Mouse (Mus musculus): Measurements from ENCODE around the gene Prkrip1. TPM values are rescaled to one million over a fixed set of nuclear protein-coding genes. Genes with fewer than 3 reads are reported as not detected.
A peak's percentile ranks its signal among the peaks of the same experiment; 100 is the strongest.

Gene Prkrip1
- polyA plus RNA-seq, 1 experiment from 2014 or later = 85.0 TPM

- H3K27ac ChIP-seq (replicated peaks; ENCODE audit: low read depth, low read length) = no peak overlapping the region
- no peaks in the 10 kb centered on the region for H3K27me3 ChIP-seq (ENCODE audit: control insufficient read depth, insufficient read depth, low read length)
- H3K4me1 ChIP-seq (ENCODE audit: control insufficient read depth, insufficient read depth, low read length) = no peaks in the 10 kb centered on the region
- no peak for DNase-seq (ENCODE audit: low spot score)
- WGBS = 72% methylated on average over 9 of the region's 9 CpGs
- no peak overlapping the region for H3K4me3 ChIP-seq (ENCODE audit: low read depth, low read length)
- H3K36me3 ChIP-seq (ENCODE audit: control insufficient read depth, insufficient read depth, low read length) = no peaks in the 10 kb centered on the region
- no peak overlapping the region for H3K4me2 ChIP-seq (ENCODE audit: low read depth, severe bottlenecking)
- ATAC-seq (ENCODE audit: insufficient number of reproducible peaks, low FRiP score, low TSS enrichment, low read depth) = no peak
- H3K9me3 ChIP-seq (ENCODE audit: control insufficient read depth, low read length) = 0 out of 2 replicates have a peak, but pooled peaks cover 1% of the 10 kb centered on the region
- no peak overlapping the region for H3K9ac ChIP-seq (ENCODE audit: low read length)
These were observed 25.8 kb downstream of the Prkrip1 start for GRCm38 (mm10) chr5:136172939-136173338.

DNA sequence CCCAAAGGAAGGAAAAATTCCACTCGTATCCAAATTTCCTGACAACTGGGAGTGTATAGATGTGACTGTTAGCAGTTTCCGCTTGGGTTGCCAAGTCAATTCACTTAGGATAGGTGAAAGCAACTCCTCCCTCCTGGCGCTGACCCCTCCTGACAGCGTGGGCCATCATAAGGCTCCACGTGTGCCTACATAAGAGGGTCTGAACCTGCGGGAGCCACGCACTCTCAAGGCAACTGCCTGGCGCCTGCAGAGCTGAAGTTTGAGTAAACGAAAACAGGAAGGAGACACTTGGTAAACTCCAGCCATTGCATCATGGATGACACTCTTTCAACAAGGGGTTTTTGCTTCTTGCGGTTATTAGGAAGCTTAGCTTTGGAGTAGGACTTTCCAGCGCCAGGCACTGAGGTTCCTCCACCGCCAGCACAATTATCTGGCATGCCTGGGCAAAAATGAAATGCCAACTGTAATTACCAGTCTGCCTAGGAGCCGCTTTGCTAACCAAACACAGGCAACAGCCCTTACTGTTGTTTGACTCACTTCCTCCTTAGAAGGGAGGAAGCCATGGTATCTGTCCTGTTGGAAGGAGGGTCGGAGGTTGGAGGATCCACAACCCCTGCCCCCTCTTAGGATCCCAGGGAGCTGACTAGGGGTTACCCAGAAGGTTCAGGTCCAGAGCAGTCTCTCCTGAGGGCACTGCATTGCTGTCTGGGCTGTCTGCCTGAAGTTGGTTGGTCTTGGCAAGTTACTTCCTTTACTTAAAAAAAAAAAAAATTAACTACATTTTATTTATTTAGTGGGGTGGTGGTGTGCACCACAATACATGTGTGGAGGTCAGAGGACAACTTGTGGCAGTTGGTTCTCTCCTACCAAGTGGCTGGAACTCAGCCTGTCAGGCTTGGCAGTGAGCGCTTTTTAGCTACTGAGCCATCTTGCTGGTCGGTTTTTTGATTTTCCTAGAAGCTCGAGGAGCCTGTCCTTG lies 27.1 kb downstream of the Prkrip1 start:
- H3K4me2 ChIP-seq (ENCODE audit: low read depth, severe bottlenecking) = peak overlapping the region; percentile 98
- H3K4me3 ChIP-seq (ENCODE audit: low read depth, low read length) = peak overlapping the region; percentile 51; the same call in 1 of the 2 replicates
- no peak for ATAC-seq (ENCODE audit: insufficient number of reproducible peaks, low FRiP score, low TSS enrichment, low read depth)
- H3K36me3 ChIP-seq (ENCODE audit: control insufficient read depth, insufficient read depth, low read length) = no peaks in the 10 kb centered on the region
- 37% methylated on average over 17 of the region's 17 CpGs for WGBS
- 0 out of 2 replicates have a peak, but pooled peaks cover 3% of the 10 kb centered on the region for H3K9me3 ChIP-seq (ENCODE audit: control insufficient read depth, low read length)
- H3K4me1 ChIP-seq (ENCODE audit: control insufficient read depth, insufficient read depth, low read length) = no peaks in the 10 kb centered on the region
- peak; percentile 22 for DNase-seq (ENCODE audit: low spot score)
- H3K9ac ChIP-seq (ENCODE audit: low read length) = no peak overlapping the region
- H3K27me3 ChIP-seq (ENCODE audit: control insufficient read depth, insufficient read depth, low read length) = no peaks in the 10 kb centered on the region
- no peak overlapping the region for H3K27ac ChIP-seq (replicated peaks; ENCODE audit: low read depth, low read length)

- DNase-seq (ENCODE audit: low spot score) = peak; percentile 89
- Histone ChIP-seq H3K4me3 (ENCODE audit: low read depth, low read length) (peak within 1 kb of the TSS; percentile 51), H3K36me3 (ENCODE audit: control insufficient read depth, insufficient read depth, low read length) (no peaks in the 10 kb centered on the region), H3K4me2 (ENCODE audit: low read depth, severe bottlenecking) (peak within 1 kb of the TSS; percentile 98), H3K9me3 (ENCODE audit: control insufficient read depth, low read length) (0 out of 2 replicates have a peak, but pooled peaks cover 3% of the 10 kb centered on the region), H3K27me3 (ENCODE audit: control insufficient read depth, insufficient read depth, low read length) (no peaks in the 10 kb centered on the region), H3K4me1 (ENCODE audit: control insufficient read depth, insufficient read depth, low read length) (no peaks in the 10 kb centered on the region), H3K9ac (ENCODE audit: low read length) (peak within 1 kb of the TSS; percentile 69), H3K27ac (replicated peaks; ENCODE audit: low read depth, low read length) (no peak within 1 kb of the TSS)
- WGBS = 5% methylated on average over 45 of the region's 49 CpGs
- peak; percentile 78 for ATAC-seq (ENCODE audit: insufficient number of reproducible peaks, low FRiP score, low TSS enrichment, low read depth)
These were observed 28.0 kb downstream of the Prkrip1 start, which contains the start of gene Orai2 for GRCm38 (mm10) chr5:136170512-136171362. Gene Orai2 (minus strand): TSS chr5:136170713.

- no peak; the same call in 1 of the 2 replicates for ATAC-seq (ENCODE audit: insufficient number of reproducible peaks, low FRiP score, low TSS enrichment, low read depth)
- Histone ChIP-seq H3K27me3 (ENCODE audit: control insufficient read depth, insufficient read depth, low read length) (no peaks in the 10 kb centered on the region), H3K9me3 (ENCODE audit: control insufficient read depth, low read length) (0 out of 2 replicates have a peak, but pooled peaks cover 3% of the 10 kb centered on the region), H3K4me3 (ENCODE audit: low read depth, low read length) (peak overlapping the region; percentile 51), H3K36me3 (ENCODE audit: control insufficient read depth, insufficient read depth, low read length) (no peaks in the 10 kb centered on the region), H3K27ac (replicated peaks; ENCODE audit: low read depth, low read length) (no peak overlapping the region), H3K9ac (ENCODE audit: low read length) (peak overlapping the region; percentile 69), H3K4me1 (ENCODE audit: control insufficient read depth, insufficient read depth, low read length) (no peaks in the 10 kb centered on the region), H3K4me2 (ENCODE audit: low read depth, severe bottlenecking) (peak overlapping the region; percentile 98)
- DNase-seq (ENCODE audit: low spot score) = peak; percentile 54
- 15% methylated on average over 15 of the region's 15 CpGs for WGBS
These were observed 28.9 kb downstream of the Prkrip1 start for GRCm38 (mm10) chr5:136169626-136170511.

DNA sequence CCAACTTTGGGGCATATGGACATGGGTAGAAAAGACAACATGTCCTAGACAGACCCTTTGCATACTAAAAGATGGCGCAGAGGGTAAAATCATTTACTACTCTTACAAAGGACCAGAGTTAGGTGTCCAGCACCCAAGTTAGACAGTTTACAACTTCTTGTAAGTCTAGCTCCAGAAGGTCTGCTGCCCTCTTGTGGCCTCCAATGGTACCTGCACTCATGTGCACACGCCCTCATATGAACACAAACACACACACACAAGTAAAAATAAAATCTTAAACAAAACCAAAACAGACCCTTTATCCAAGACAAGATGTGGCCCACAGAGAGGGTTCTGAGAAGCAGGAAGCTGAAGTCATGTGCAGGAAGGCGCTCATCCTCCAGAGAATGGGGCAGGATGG lies 30.7 kb downstream of the Prkrip1 start:
- Histone ChIP-seq H3K27ac (replicated peaks; ENCODE audit: low read depth, low read length) (no peak overlapping the region), H3K4me2 (ENCODE audit: low read depth, severe bottlenecking) (no peak overlapping the region), H3K9me3 (ENCODE audit: control insufficient read depth, low read length) (0 out of 2 replicates have a peak, but pooled peaks cover 3% of the 10 kb centered on the region), H3K4me3 (ENCODE audit: low read depth, low read length) (no peak overlapping the region), H3K9ac (ENCODE audit: low read length) (no peak overlapping the region), H3K4me1 (ENCODE audit: control insufficient read depth, insufficient read depth, low read length) (no peaks in the 10 kb centered on the region), H3K36me3 (ENCODE audit: control insufficient read depth, insufficient read depth, low read length) (no peaks in the 10 kb centered on the region), H3K27me3 (ENCODE audit: control insufficient read depth, insufficient read depth, low read length) (no peaks in the 10 kb centered on the region)
- DNase-seq (ENCODE audit: low spot score) = no peak
- no peak for ATAC-seq (ENCODE audit: insufficient number of reproducible peaks, low FRiP score, low TSS enrichment, low read depth)
- WGBS = 92% methylated on average over 3 of the region's 3 CpGs

DNA sequence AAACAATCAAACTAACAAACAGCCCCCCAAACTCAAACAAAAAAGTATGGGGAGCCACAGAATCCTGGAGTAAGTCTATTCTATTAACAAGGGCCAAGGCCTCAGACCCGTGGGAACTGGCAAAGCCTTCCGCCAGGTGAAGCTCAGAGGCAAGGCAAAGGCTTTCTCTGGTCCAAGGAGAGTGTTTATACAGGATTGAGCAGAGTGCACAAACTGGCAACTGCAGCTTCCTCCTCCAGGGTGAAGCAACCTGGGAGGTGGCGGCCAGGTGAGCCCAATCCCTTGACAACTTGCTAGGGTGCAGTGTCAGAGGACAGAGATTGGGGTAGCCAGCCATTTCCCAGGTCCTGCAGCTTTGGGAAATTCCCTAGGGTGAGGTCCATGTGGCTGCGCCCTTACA lies 31.5 kb downstream of the Prkrip1 start:
- Histone ChIP-seq H3K4me2 (ENCODE audit: low read depth, severe bottlenecking) (no peak overlapping the region), H3K9me3 (ENCODE audit: control insufficient read depth, low read length) (0 out of 2 replicates have a peak, but pooled peaks cover 3% of the 10 kb centered on the region), H3K9ac (ENCODE audit: low read length) (no peak overlapping the region), H3K36me3 (ENCODE audit: control insufficient read depth, insufficient read depth, low read length) (no peaks in the 10 kb centered on the region), H3K4me1 (ENCODE audit: control insufficient read depth, insufficient read depth, low read length) (no peaks in the 10 kb centered on the region), H3K27me3 (ENCODE audit: control insufficient read depth, insufficient read depth, low read length) (no peaks in the 10 kb centered on the region), H3K27ac (replicated peaks; ENCODE audit: low read depth, low read length) (no peak overlapping the region), H3K4me3 (ENCODE audit: low read depth, low read length) (no peak overlapping the region)
- 88% methylated on average over 4 of the region's 4 CpGs for WGBS
- no peak for ATAC-seq (ENCODE audit: insufficient number of reproducible peaks, low FRiP score, low TSS enrichment, low read depth)
- DNase-seq (ENCODE audit: low spot score) = no peak

- no peaks in the 10 kb centered on the region for H3K4me1 ChIP-seq (ENCODE audit: control insufficient read depth, insufficient read depth, low read length)
These were observed 33.5 kb downstream of the Prkrip1 start for GRCm38 (mm10) chr5:136165246-136165645.

More at GRCm38 (mm10) chr5:136165246-136165645, 33.5 kb downstream of the Prkrip1 start:
- DNase-seq (ENCODE audit: low spot score) (no peak), ATAC-seq (ENCODE audit: insufficient number of reproducible peaks, low FRiP score, low TSS enrichment, low read depth) (no peak)
- no peaks in the 10 kb centered on the region for H3K27me3 ChIP-seq (ENCODE audit: control insufficient read depth, insufficient read depth, low read length)
- H3K9ac ChIP-seq (ENCODE audit: low read length) = no peak overlapping the region
- no peak overlapping the region for H3K4me3 ChIP-seq (ENCODE audit: low read depth, low read length)
- H3K36me3 ChIP-seq (ENCODE audit: control insufficient read depth, insufficient read depth, low read length) = no peaks in the 10 kb centered on the region
- WGBS = 80% methylated on average over 8 of the region's 8 CpGs
- H3K9me3 ChIP-seq (ENCODE audit: control insufficient read depth, low read length) = 0 out of 2 replicates have a peak, but pooled peaks cover 3% of the 10 kb centered on the region
- no peak overlapping the region for H3K27ac ChIP-seq (replicated peaks; ENCODE audit: low read depth, low read length)
- H3K4me2 ChIP-seq (ENCODE audit: low read depth, severe bottlenecking) = no peak overlapping the region
